Mouse (Mus musculus) myocyte (in vitro differentiated cells): ENCODE data around the gene Plekha5. TPM values are rescaled to one million over a fixed set of nuclear protein-coding genes. Genes with fewer than 3 reads are reported as not detected.

Experiments used
- H3K27me3 ChIP-seq: one replicate; pipeline ENCODE4 v1.6.1; 2011; ENCODE audit not compliant: control insufficient read depth, insufficient read depth, insufficient read length
- H3K36me3 ChIP-seq: one replicate; pipeline ENCODE4 v1.6.1; 2011; ENCODE audit not compliant: control insufficient read depth, insufficient read depth
- H3K4me2 ChIP-seq: one replicate; pipeline ENCODE4 v1.6.1; 2011; ENCODE audit warnings: low read depth, control low read depth
- H3K4me3 ChIP-seq: one replicate; pipeline ENCODE4 v1.5.1; 2011; ENCODE audit warnings: mild to moderate bottlenecking, control low read depth, moderate library complexity
- H3K79me2 ChIP-seq: one replicate; pipeline ENCODE4 v1.6.1; 2011; ENCODE audit not compliant: control insufficient read depth, insufficient read depth
- H3ac ChIP-seq: one replicate; pipeline ENCODE4 v1.6.1; 2011; ENCODE audit not compliant: control insufficient read depth, insufficient read length
- CEBPB ChIP-seq: IDR thresholded peaks from 2 replicates; pipeline ENCODE4 v1.6.1; 2011; ENCODE audit warnings: mild to moderate bottlenecking, moderate library complexity; ENCODE audit not compliant: poor library complexity, insufficient read depth, severe bottlenecking
- E2F4 ChIP-seq: IDR thresholded peaks from one replicate; pipeline ENCODE4 v1.6.1; 2011; ENCODE audit warnings: mild to moderate bottlenecking, control low read depth, moderate library complexity; ENCODE audit not compliant: insufficient read depth
- MAX ChIP-seq: IDR thresholded peaks from one replicate; pipeline ENCODE4 v1.6.1; 2011; ENCODE audit warnings: low read depth, mild to moderate bottlenecking, control low read depth
- MYOD1 ChIP-seq, 3 experiments: IDR thresholded peaks; one replicate each; pipeline ENCODE4 v1.6.1; 2011; ENCODE audit warnings: control low read depth in 2 of 3, low read depth in 2 of 3, mild to moderate bottlenecking in 2 of 3, moderate library complexity in 1 of 3; ENCODE audit not compliant: insufficient read length in 2 of 3, control insufficient read depth in 1 of 3
- MYOG ChIP-seq, 3 experiments: IDR thresholded peaks; one replicate each; pipeline ENCODE4 v1.6.1; 2011; ENCODE audit warnings: control low read depth in 2 of 3, low read depth in 2 of 3, mild to moderate bottlenecking in 2 of 3; ENCODE audit not compliant: insufficient read length in 2 of 3, control insufficient read depth in 1 of 3, insufficient read depth in 1 of 3
- POLR2A ChIP-seq: IDR thresholded peaks from one replicate; pipeline ENCODE4 v1.6.1; 2011; ENCODE audit warnings: low read depth, mild to moderate bottlenecking, control low read depth, moderate library complexity; ENCODE audit not compliant: insufficient read length
- POLR2AphosphoS2 ChIP-seq: IDR thresholded peaks from one replicate; pipeline ENCODE4 v1.6.1; 2011; ENCODE audit warnings: low read depth, control low read depth; ENCODE audit not compliant: insufficient read length
- REST ChIP-seq: IDR thresholded peaks from one replicate; pipeline ENCODE4 v1.6.1; 2011; ENCODE audit warnings: mild to moderate bottlenecking, control low read depth, moderate library complexity; ENCODE audit not compliant: insufficient read depth, insufficient read length
- SRF ChIP-seq: IDR thresholded peaks from one replicate; pipeline ENCODE4 v1.6.1; 2011; ENCODE audit warnings: low read depth; ENCODE audit not compliant: control insufficient read depth, insufficient read length
- TCF12 ChIP-seq: IDR thresholded peaks from one replicate; pipeline ENCODE4 v1.6.1; 2011; ENCODE audit warnings: mild to moderate bottlenecking, control low read depth; ENCODE audit not compliant: poor library complexity, insufficient read depth, severe bottlenecking
- TCF3 ChIP-seq: IDR thresholded peaks from one replicate; pipeline ENCODE4 v1.6.1; 2011; ENCODE audit warnings: low read depth, control low read depth; ENCODE audit not compliant: insufficient read length
- USF1 ChIP-seq: IDR thresholded peaks from one replicate; pipeline ENCODE4 v1.6.1; 2011; ENCODE audit warnings: low read depth, mild to moderate bottlenecking, control low read depth, moderate library complexity
- polyA plus RNA-seq: library from polyadenylated mRNA; unstranded; fragments of >200 nt; fragmentation: generic; extraction: Trizol; gene quantifications from one replicate; pipeline ENCODE4 v1.2.1, GENCODE M21; 2012; ENCODE audit warnings: missing spikeins

Gene Plekha5
- polyA plus RNA-seq, 1 experiment, result 12.2 TPM

- Histone ChIP-seq H3K79me2 (peaks cover 8% of the 10 kb centered on the region), H3ac (no peak overlapping the region), H3K36me3 (no peaks in the 10 kb centered on the region), H3K27me3 (no peaks in the 10 kb centered on the region), H3K4me2 (no peak overlapping the region), H3K4me3 (no peak overlapping the region)
- TF ChIP-seq TCF12, result no peak
- TF ChIP-seq MAX, result no peak
- no peak for TF ChIP-seq POLR2AphosphoS2
- TF ChIP-seq CEBPB, result no peak
Measured at GRCm38 (mm10) chr6:140454388-140454787, 30.5 kb downstream of the Plekha5 start.

- H3K4me2 ChIP-seq, result no peak overlapping the region
- no peaks in the 10 kb centered on the region for H3K36me3 ChIP-seq
- TF ChIP-seq CEBPB, result no peak
- no peak for TF ChIP-seq E2F4
- no peak for TF ChIP-seq SRF
- no peak for TF ChIP-seq USF1
- TF ChIP-seq REST, result no peak
- TF ChIP-seq POLR2AphosphoS2, result no peak
- TF ChIP-seq MYOD1 (IDR thresholded peaks at IDR 0.05; ENCODE audit: control insufficient read depth in 1 of 3, insufficient read length in 2 of 3, low read depth in 2 of 3), result no peak
- TF ChIP-seq POLR2A, result no peak
- TF ChIP-seq MYOG (IDR thresholded peaks at IDR 0.05; ENCODE audit: control insufficient read depth in 1 of 3, insufficient read depth in 1 of 3, insufficient read length in 2 of 3, low read depth in 2 of 3), result no peak
- no peak for TF ChIP-seq MAX
- no peak for TF ChIP-seq TCF12
- TF ChIP-seq TCF3, result no peak
- no peak overlapping the region for H3K4me3 ChIP-seq
- H3ac ChIP-seq, result no peak overlapping the region
- H3K79me2 ChIP-seq, result peaks cover 8% of the 10 kb centered on the region
- no peaks in the 10 kb centered on the region for H3K27me3 ChIP-seq
Measured at GRCm38 (mm10) chr6:140455851-140456250, 32.0 kb downstream of the Plekha5 start.

- no peak for TF ChIP-seq POLR2A
- TF ChIP-seq CEBPB, result no peak
- no peak for TF ChIP-seq REST
- Histone ChIP-seq H3K36me3 (no peaks in the 10 kb centered on the region), H3ac (no peak overlapping the region), H3K4me2 (no peak overlapping the region), H3K27me3 (no peaks in the 10 kb centered on the region), H3K4me3 (no peak overlapping the region), H3K79me2 (peaks cover 8% of the 10 kb centered on the region)
Measured at GRCm38 (mm10) chr6:140456393-140457163, 32.7 kb downstream of the Plekha5 start.

- no peaks in the 10 kb centered on the region for H3K36me3 ChIP-seq
- peaks cover 3% of the 10 kb centered on the region for H3K79me2 ChIP-seq
- H3K4me2 ChIP-seq, result no peak overlapping the region
- no peak overlapping the region for H3ac ChIP-seq
- no peaks in the 10 kb centered on the region for H3K27me3 ChIP-seq
- no peak for TF ChIP-seq POLR2A
- no peak for TF ChIP-seq MYOD1 (IDR thresholded peaks at IDR 0.05; ENCODE audit: control insufficient read depth in 1 of 3, insufficient read length in 2 of 3, low read depth in 2 of 3)
- no peak for TF ChIP-seq SRF
- no peak for TF ChIP-seq MAX
- no peak for TF ChIP-seq CEBPB
- no peak for TF ChIP-seq MYOG (IDR thresholded peaks at IDR 0.05; ENCODE audit: control insufficient read depth in 1 of 3, insufficient read depth in 1 of 3, insufficient read length in 2 of 3, low read depth in 2 of 3)
- TF ChIP-seq TCF12, result no peak
- no peak overlapping the region for H3K4me3 ChIP-seq
Measured at GRCm38 (mm10) chr6:140460398-140460797, 36.5 kb downstream of the Plekha5 start.

GRCm38 (mm10) chr6:140464818-140465217 is 41.0 kb downstream of the Plekha5 start:
- no peak overlapping the region for H3ac ChIP-seq

More at GRCm38 (mm10) chr6:140464818-140465217, 41.0 kb downstream of the Plekha5 start:
- no peaks in the 10 kb centered on the region for H3K36me3 ChIP-seq
- H3K4me2 ChIP-seq, result no peak overlapping the region
- peaks cover 5% of the 10 kb centered on the region for H3K79me2 ChIP-seq
- no peak overlapping the region for H3K4me3 ChIP-seq
- TF ChIP-seq USF1 (no peak), POLR2AphosphoS2 (no peak)
- H3K27me3 ChIP-seq, result no peaks in the 10 kb centered on the region
